Mouse (Mus musculus) heart, embryonic 13.5 days (tissue): Measurements from ENCODE around the gene Tmc6. TPM values are rescaled to one million over a fixed set of nuclear protein-coding genes. Genes with fewer than 3 reads are reported as not detected.

Experiments used
- ATAC-seq: fragments of 200-750 bp; cut with Nextera tagmentation; 2 replicates; pipeline ENCODE4 v1.8.0; 2017; ENCODE audit warnings: moderate TSS enrichment; ENCODE audit not compliant: insufficient number of reproducible peaks, low FRiP score, low TSS enrichment; ENCODE audit errors: extremely low read depth
- H3K27ac ChIP-seq: fragments of 300-500 bp; sonication (generic); replicated peaks from 2 replicates; pipeline ENCODE4 v1.5.1; 2015; ENCODE audit warnings: moderate library complexity, mild to moderate bottlenecking, inconsistent platforms
- H3K27me3 ChIP-seq: fragments of 300-500 bp; sonication (generic); replicated peaks from 2 replicates; pipeline ENCODE4 v1.6.1; 2015; ENCODE audit warnings: mild to moderate bottlenecking, inconsistent platforms
- H3K36me3 ChIP-seq: fragments of 300-500 bp; sonication (generic); 2 replicates; pipeline ENCODE4 v1.6.1; 2015; ENCODE audit warnings: mild to moderate bottlenecking, inconsistent platforms
- H3K4me1 ChIP-seq: fragments of 300-500 bp; sonication (generic); 2 replicates; pipeline ENCODE4 v1.6.1; 2015; ENCODE audit warnings: inconsistent platforms
- H3K4me2 ChIP-seq: fragments of 300-500 bp; sonication (generic); 2 replicates; pipeline ENCODE4 v1.6.1; 2015; ENCODE audit warnings: inconsistent platforms, mild to moderate bottlenecking, moderate library complexity
- H3K4me3 ChIP-seq: fragments of 300-500 bp; sonication (generic); 2 replicates; pipeline ENCODE4 v1.5.1; 2015; ENCODE audit warnings: moderate library complexity, mild to moderate bottlenecking, inconsistent platforms
- H3K9ac ChIP-seq: fragments of 300-500 bp; sonication (generic); 2 replicates; pipeline ENCODE4 v1.6.1; 2015; ENCODE audit warnings: inconsistent platforms, mild to moderate bottlenecking, moderate library complexity
- H3K9me3 ChIP-seq: fragments of 300-500 bp; sonication (generic); 2 replicates; pipeline ENCODE4 v1.6.1; 2016; ENCODE audit warnings: inconsistent platforms
- WGBS: fragments of 180-500 bp; shearing (Covaris S2); methylation state at CpG from one replicate; pipeline ENCODE4 v1.1.7; 2015; ENCODE audit warnings: mixed read lengths; 5-methylcytosine and 5-hydroxymethylcytosine counted together
- polyA plus RNA-seq: library from polyadenylated mRNA; unstranded; fragments of >200 nt; fragmentation: Nextera tagmentation; extraction: Ambion mirVana; gene quantifications from 2 replicates; pipeline ENCODE4 v1.2.1, GENCODE M21; 2015

Tmc6 gene
- polyA plus RNA-seq, 1 experiment from 2014 or later: 22.2 TPM

DNA sequence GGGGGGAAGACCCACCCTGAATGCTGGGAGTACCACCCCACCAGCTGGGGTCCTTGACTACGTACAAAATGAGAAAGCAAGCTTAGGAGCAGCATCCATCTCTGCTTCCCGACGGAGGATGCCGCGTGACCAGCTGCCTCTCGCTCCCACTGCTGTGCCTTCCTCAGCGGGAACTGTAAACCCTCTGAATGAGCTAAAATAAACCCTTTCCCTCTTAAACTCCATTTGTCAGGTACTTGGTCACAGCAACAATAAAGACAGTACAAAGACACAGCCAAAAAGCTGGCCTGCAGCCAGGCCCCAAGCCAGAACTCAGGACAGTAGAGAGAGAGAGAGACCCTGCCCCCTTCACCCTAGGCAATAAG is 12.3 kb downstream of the Tmc6 start:
- H3K4me1 ChIP-seq: peaks cover 21% of the 10 kb centered on the region
- H3K36me3 ChIP-seq: peaks cover 87% of the 10 kb centered on the region
- H3K27ac ChIP-seq: no peak overlapping the region
- no peak overlapping the region for H3K4me3 ChIP-seq
- no peaks in the 10 kb centered on the region for H3K9me3 ChIP-seq
- no peak overlapping the region for H3K9ac ChIP-seq
- WGBS: 93% methylated on average over 7 of the region's 7 CpGs
- H3K27me3 ChIP-seq: no peaks in the 10 kb centered on the region
- no peak overlapping the region for H3K4me2 ChIP-seq
- ATAC-seq: no peak

DNA sequence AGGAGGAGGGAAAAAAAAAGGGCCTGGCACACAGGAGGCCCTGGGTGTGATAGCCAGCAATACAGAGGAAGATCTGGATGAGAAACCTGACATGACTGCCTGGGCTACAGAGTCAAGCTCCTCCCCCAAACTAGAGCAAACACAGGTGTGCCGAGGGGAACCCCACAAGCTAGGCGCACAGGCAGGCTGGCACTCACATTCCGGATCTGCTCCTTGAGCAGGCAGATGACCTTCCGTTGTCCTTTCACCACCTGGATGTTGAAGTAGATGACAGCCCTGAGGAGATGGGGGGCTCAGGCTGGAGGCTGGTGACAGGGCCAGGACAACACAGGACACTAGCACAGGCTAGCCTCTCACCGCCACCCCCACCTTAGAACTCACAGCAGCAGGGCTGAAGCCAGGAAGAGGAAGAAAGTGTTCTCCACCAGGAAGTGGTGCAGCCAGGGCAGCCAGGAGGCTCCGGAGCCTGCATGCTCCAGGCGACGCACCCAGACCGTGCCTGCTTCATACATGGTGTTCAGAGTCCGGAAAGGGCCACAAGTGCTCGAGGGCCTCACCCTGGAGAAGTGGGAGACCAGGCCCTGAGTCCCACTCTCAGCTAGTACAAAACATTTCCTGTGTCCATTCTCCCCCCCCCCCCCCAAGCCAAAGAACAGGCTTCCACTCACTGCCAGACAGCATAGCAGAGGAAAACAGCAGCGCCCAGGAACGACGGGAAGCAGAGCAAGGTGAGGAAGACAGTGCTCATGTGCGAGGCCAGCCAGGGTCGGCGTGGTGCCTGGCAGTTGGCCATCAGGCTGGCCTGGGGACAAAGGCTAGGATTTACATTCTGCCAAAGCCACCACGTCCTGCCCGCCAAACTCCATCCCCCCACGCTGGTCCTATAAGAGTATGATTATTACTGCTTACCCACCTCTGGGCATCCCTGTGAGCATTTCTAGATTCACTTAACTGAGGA is 13.0 kb downstream of the Tmc6 start:
- Histone ChIP-seq H3K9ac (no peak overlapping the region), H3K27me3 (no peaks in the 10 kb centered on the region), H3K4me1 (peaks cover 21% of the 10 kb centered on the region), H3K27ac (no peak overlapping the region), H3K4me3 (no peak overlapping the region), H3K4me2 (no peak overlapping the region), H3K9me3 (no peaks in the 10 kb centered on the region), H3K36me3 (peaks cover 88% of the 10 kb centered on the region)
- no peak for ATAC-seq
- WGBS: 76% methylated on average over 20 of the region's 20 CpGs

DNA sequence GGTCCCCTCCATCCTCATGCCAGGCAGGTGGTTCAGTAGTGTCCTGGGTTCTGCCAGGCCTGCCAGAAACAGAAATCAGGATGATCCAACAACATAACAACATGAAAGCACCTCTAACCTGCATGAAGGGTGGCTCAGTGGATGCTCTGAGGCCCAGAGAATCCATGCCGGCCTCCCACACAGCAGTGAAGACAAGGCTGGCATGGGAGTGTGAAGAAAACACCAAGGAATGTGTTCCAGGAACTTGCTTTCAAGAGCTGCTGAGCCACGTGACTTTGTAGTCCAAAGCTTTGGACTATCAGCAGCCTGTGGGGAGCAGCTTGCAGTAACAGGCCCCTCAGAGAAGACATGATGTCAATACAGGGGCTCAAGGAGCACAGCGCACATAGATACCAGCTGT is 15.7 kb downstream of the Tmc6 start:
- 68% methylated on average over 3 of the region's 3 CpGs for WGBS

GRCm38 (mm10) chr11:117765361-117765760 is 16.6 kb downstream of the Tmc6 start:
- ATAC-seq: no peak
- H3K9ac ChIP-seq: no peak overlapping the region
- no peaks in the 10 kb centered on the region for H3K27me3 ChIP-seq
- H3K4me3 ChIP-seq: no peak overlapping the region
- H3K4me2 ChIP-seq: no peak overlapping the region
- peaks cover 21% of the 10 kb centered on the region for H3K4me1 ChIP-seq
- 86% methylated on average over 5 of the region's 5 CpGs for WGBS
- H3K27ac ChIP-seq: no peak overlapping the region
- H3K9me3 ChIP-seq: no peaks in the 10 kb centered on the region
- H3K36me3 ChIP-seq: peaks cover 86% of the 10 kb centered on the region

More for the DNA sequence above, 15.7 kb downstream of the Tmc6 start:
- Histone ChIP-seq H3K4me2 (no peak overlapping the region), H3K9me3 (no peaks in the 10 kb centered on the region), H3K9ac (no peak overlapping the region), H3K4me1 (peaks cover 21% of the 10 kb centered on the region), H3K27ac (no peak overlapping the region), H3K36me3 (peaks cover 84% of the 10 kb centered on the region), H3K4me3 (no peak overlapping the region), H3K27me3 (no peaks in the 10 kb centered on the region)
- no peak for ATAC-seq

GRCm38 (mm10) chr11:117764319-117764718 is 17.7 kb downstream of the Tmc6 start:
- Histone ChIP-seq H3K9ac (no peak overlapping the region), H3K36me3 (peaks cover 87% of the 10 kb centered on the region), H3K4me2 (no peak overlapping the region), H3K27me3 (no peaks in the 10 kb centered on the region), H3K27ac (no peak overlapping the region), H3K4me3 (no peak overlapping the region), H3K4me1 (peaks cover 16% of the 10 kb centered on the region), H3K9me3 (no peaks in the 10 kb centered on the region)
- ATAC-seq: no peak
- 72% methylated on average over 9 of the region's 9 CpGs for WGBS

DNA sequence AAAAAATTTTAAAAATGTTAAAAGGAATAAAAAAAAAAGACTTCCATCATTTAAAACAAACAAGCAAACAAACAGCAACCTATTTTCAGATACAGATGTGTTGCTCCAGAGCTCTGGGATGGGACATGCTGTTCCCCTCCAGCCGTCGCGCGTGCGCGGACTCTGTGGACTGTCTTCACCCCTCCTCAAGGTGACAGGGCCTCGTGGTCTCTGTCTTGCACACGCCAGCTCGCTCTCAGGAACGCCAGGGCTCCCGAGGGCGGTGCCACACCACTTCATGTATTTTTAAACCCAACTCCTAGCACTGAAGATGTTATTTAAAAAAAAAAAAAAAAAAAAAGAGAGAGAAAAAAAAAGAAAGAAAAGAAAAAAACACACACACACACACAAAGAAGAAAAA is 19.8 kb downstream of the Tmc6 start:
- no peak for ATAC-seq
- Histone ChIP-seq H3K9ac (no peak overlapping the region), H3K9me3 (no peaks in the 10 kb centered on the region), H3K4me3 (no peak overlapping the region), H3K27me3 (no peaks in the 10 kb centered on the region), H3K27ac (no peak overlapping the region), H3K4me2 (no peak overlapping the region), H3K36me3 (peaks cover 95% of the 10 kb centered on the region), H3K4me1 (peaks cover 8% of the 10 kb centered on the region)
- WGBS: 53% methylated on average over 12 of the region's 12 CpGs

DNA sequence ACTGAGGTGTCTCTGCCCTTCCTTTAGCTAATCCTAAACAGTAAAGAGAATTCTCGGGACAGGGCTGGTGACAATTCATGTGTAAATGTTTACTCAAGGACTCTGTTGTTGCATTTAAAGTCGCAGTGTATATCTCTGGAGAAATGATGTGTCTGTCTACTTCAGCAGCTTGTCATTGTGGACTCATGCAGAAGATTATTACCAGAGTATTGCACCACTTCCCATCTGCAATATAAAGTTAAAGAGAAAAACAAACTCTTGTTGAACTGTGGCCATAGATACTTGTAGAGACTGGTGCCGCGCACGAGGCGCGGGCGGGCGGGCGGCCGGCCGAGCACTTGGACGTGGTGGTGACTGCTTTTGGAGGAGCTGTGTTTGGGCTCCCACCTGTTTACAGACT is 20.2 kb downstream of the Tmc6 start:
- WGBS: 91% methylated on average over 13 of the region's 13 CpGs

DNA sequence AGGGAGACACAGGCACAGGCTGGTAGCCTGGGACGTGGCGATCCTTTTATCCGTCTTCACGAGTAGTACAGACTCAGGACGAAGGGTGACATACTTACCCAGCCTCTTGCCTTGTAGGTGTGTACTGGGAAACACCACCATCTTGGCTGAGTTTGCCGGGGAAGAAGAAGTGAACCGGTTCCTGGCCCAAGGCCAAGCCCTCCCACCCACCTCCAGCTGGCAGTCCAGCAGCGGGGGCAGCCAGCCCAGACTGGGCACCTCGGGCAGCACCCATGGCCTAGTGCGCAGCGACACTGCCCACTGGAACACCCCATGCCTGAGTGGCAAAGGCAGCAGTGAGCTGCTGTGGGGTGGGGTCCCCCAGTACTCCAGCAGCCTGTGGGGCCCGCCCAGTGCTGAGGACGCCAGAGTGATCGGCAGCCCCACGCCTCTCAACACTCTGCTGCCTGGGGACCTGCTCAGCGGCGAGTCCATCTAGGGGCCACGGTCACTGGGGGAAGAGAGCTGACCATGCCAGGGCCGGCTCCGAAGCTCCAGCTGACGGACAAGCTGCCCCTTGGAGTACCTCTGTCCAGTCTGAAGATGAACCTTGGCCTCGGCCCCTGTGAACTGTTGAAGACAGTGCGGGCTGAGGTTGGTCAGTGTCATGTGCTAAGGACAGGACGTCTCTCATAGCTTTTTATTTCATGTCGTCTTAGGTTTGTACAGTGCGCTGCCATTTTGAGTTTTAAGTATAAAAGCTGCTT is 21.5 kb downstream of the Tmc6 start:
- H3K27me3 ChIP-seq: no peaks in the 10 kb centered on the region
- no peak for ATAC-seq
- WGBS: 86% methylated on average over 26 of the region's 26 CpGs
- peaks cover 96% of the 10 kb centered on the region for H3K36me3 ChIP-seq
- H3K4me1 ChIP-seq: no peaks in the 10 kb centered on the region
- H3K9me3 ChIP-seq: no peaks in the 10 kb centered on the region
- no peak overlapping the region for H3K4me3 ChIP-seq
- no peak overlapping the region for H3K9ac ChIP-seq
- no peak overlapping the region for H3K4me2 ChIP-seq
- H3K27ac ChIP-seq: no peak overlapping the region

More for the DNA sequence above, 20.2 kb downstream of the Tmc6 start:
- Histone ChIP-seq H3K27me3 (no peaks in the 10 kb centered on the region), H3K36me3 (peaks cover 96% of the 10 kb centered on the region), H3K9ac (no peak overlapping the region), H3K4me2 (no peak overlapping the region), H3K27ac (no peak overlapping the region), H3K4me1 (peaks cover 8% of the 10 kb centered on the region), H3K9me3 (no peaks in the 10 kb centered on the region), H3K4me3 (no peak overlapping the region)
- ATAC-seq: no peak

DNA sequence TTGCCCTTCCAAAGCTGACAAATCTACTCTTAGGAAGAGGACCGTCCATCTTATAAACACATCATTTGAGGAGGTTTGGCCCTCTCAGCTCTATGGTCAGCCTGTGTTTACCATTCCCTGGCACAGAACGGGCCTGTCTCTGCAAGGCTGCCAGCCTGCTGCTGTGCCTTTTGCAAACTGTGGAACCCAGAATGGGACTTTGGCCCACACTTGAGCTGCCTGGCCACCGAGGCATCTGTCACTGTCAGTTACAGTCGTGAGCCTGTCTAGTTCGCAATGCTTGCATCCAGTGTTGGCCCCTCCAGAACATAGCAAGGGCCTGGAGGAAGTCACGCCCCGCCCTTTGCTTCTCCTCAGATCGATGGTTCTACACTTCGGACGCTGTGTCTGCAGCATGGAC is 22.7 kb downstream of the Tmc6 start:
- Histone ChIP-seq H3K4me1 (no peaks in the 10 kb centered on the region), H3K36me3 (peaks cover 96% of the 10 kb centered on the region), H3K9me3 (no peaks in the 10 kb centered on the region), H3K4me2 (no peak overlapping the region), H3K4me3 (no peak overlapping the region), H3K27ac (no peak overlapping the region), H3K9ac (no peak overlapping the region), H3K27me3 (no peaks in the 10 kb centered on the region)
- no peak for ATAC-seq
- 90% methylated on average over 10 of the region's 10 CpGs for WGBS

- no peaks in the 10 kb centered on the region for H3K27me3 ChIP-seq
- no peak for ATAC-seq
Measured at GRCm38 (mm10) chr11:117755891-117756290, 26.1 kb downstream of the Tmc6 start.

DNA sequence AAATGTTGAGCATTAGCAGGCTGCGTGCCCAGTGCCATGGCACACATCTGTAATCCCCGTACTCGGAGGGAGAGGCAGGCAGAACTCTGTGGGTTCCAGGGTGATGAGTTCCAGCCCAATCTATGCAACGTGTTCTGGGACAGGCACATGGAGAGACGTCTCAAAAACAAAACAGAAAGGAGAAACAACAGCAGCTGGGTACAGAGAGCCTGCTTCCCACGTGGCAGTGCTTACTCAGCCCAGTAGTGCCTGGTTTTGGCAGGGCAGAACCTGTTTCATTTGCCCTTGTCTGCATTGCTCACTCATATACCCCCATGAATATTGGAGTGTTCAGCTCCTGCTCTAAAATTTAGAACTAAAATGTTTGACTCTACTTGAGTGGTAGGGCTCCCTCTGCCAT is 30.5 kb downstream of the Tmc6 start:
- Histone ChIP-seq H3K4me3 (no peak overlapping the region), H3K27me3 (no peaks in the 10 kb centered on the region), H3K27ac (no peak overlapping the region), H3K4me2 (no peak overlapping the region), H3K9ac (no peak overlapping the region), H3K36me3 (peaks cover 98% of the 10 kb centered on the region), H3K9me3 (no peaks in the 10 kb centered on the region), H3K4me1 (no peaks in the 10 kb centered on the region)
- no peak for ATAC-seq
- 86% methylated on average over 6 of the region's 6 CpGs for WGBS

More at GRCm38 (mm10) chr11:117755891-117756290, 26.1 kb downstream of the Tmc6 start:
- Histone ChIP-seq H3K4me1 (no peaks in the 10 kb centered on the region), H3K27ac (no peak overlapping the region), H3K9me3 (no peaks in the 10 kb centered on the region), H3K4me3 (no peak overlapping the region), H3K36me3 (peaks cover 100% of the 10 kb centered on the region), H3K4me2 (no peak overlapping the region), H3K9ac (no peak overlapping the region)
- WGBS: 92% methylated on average over 7 of the region's 7 CpGs
